Mouse (Mus musculus) WW6 (cell line): ENCODE data around the gene Pla2g1b.
"Not testable (repeated sequence)": the region's sequence is repeated elsewhere in the genome, so short reads cannot be mapped to it uniquely, and the experiment has no call there.

Experiments
- DNase-seq: peaks from one replicate; pipeline ENCODE4 v3.0.0-alpha.2; 2013; ENCODE audit warnings: low read depth, low spot score

Gene Pla2g1b

GRCm38 (mm10) chr5:115465642-115466420 is at the start of gene Pla2g1b:
Pla2g1b (plus strand) TSS chr5:115466262.
- DNase-seq = no peak

DNA sequence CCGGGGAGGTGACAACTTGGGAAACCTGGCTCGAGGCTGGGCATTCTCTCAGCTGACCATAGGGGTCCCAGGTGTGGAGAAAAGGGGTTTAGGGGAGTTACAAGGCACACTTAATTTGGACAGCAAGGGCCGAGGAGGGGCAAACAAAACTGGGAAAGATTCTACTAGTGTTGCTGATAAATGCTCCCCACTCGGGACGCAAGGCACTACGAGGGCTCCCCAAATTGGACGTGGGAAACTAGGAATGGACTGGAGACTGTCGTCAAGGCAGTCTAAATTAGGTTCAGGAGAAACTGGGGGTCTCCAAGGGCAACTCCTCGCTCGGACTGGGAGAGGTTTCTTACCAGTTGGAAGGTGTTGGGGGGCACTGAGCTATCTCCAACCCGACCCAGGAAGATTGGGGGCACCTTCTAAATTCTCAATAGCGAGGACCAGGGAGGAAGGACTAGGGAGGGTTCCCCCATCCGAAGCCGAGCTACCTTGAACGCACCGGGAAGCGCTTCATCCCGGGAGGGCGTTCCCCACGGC is 37.2 kb upstream of the Pla2g1b start:
- no peak for DNase-seq

DNA sequence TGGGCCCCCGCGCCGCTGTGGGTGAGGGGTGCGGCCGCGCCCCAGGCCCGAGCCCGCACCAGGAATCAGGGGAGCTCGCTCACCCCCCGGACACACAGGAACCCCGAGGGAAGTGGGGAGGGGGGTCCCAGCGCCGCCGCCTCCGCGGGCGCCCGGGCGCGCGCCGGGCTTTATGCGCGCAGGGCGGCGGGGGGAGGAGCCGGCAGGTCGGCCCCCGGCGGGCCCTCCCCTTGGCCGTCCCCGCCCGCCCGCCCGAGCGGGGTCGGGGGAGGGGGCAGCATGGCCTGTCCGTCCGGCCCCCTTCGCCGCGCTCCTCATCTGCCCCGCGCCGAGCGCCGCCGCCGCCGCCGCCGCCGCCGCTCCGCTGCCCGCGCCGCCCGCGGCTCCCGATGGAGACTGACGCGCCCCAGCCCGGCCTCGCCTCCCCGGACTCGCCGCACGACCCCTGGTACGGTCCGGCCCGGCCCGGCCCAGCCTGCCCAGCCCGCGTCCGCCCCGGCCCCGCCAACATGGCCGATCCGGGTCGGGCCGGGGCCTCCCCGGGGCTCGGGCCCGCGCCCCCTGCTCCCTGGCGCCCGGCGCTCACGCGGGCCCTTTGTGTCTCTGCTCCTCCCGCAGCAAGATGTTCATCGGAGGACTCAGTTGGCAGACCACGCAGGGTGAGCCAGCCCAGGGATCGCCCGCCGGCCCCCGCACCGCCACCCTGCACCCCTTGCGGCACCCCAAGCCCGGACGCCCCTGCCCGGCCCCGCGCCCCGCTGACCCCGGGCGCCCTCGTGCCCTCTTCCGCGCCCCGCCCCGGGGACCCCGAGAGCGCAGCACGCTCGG is 36.5 kb upstream of the Pla2g1b start, which contains the start of gene Msi1:
Gene Msi1 (plus strand): TSS at position 241 of the 828 bp plus-strand sequence.
- no peak for DNase-seq

DNA sequence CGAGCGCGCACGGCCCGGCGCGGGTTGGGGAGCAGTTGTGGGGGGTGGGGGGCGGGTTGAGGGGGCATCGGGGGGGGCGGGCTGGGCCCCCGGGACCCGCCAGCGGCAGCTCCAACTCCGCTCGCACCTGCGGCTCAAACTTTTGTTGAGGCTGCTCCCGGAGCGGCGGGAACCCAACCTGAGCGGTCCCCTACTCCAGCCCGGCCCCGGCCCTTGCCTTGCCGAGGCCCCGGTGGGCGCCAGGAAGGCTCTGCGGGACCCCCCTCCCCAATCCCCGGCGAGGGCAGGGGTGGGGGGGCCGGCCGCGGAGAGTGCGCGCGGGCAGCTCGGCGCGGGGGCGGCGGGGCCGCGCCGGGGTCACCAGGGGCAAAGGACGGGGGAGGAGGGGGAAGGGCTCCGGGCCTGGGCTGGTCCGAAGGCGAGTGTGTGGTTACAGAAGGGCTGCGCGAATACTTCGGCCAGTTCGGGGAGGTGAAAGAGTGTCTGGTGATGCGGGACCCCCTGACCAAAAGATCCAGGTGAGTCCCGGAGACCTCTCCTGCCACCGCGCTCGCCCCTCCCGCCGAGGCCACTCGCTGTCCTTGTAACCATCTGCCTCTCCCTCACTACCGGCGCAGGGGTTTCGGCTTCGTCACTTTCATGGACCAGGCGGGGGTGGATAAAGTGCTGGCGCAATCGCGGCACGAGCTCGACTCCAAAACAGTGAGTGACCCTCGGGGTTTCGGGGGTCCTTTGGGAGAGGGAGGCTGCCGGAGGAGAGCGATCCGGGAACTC is 35.7 kb upstream of the Pla2g1b start:
- no peak for DNase-seq

GRCm38 (mm10) chr5:115431061-115431897 is 34.8 kb upstream of the Pla2g1b start:
- DNase-seq = no peak

DNA sequence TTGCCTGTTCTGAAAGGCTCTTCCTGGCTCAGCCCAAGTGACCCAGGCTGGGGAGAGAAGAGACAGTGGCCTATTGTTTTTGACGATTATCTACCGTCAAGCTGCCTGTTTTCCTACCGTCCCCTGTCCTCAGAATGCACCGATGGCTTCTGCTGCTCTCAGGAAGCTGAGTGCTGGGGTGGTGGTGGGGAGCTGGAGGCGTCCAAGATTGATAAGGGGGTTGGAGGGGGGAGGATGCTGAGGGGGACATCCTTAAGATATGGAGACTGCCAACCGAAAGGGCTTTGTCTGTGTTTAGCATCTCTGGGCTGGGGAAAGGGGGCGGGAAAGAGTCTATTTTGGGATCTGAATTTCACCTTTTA is 34.2 kb upstream of the Pla2g1b start:
- no peak for DNase-seq

DNA sequence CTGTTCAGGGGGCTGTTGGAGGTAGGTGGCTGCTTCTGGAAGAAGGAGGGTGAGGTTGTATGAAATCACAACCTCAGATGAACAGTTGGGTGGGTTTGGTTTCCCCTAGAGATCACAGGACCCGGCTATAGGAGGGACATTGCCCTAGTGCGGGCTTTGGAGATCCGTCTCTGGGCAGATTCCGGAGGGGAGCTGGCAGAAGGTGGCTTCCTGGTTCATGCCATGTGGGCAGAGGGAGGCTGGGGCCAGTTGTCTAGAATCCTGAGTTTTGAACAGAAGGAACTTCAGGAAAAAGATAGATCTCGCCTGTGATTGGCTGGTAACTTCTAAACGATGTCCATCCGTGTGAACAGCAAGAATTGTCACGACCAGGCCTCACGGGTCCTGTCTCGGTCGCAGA is 33.7 kb upstream of the Pla2g1b start:
- DNase-seq = no peak

DNA sequence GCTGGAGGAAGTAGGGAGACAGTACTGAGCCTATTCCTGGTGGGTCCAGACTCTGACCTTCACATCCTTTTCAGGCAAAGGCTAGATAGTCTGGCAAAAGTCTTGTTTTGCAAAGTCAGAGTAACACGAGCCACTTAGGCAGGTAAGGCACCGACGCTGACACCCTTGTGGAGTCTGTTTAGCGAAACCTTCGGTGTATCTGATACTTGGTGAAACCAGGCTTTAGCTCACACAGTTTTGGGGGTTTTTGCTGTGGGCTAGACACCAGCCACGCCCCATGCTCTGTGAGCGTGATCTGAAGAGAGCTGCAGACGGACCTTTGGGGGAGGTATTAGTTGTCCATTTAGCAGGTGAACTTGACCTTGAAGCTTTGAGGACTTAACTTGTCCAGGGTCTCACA is 32.9 kb upstream of the Pla2g1b start:
- no peak for DNase-seq

- no peak for DNase-seq
These were observed 31.7 kb upstream of the Pla2g1b start for GRCm38 (mm10) chr5:115434280-115434852.

DNA sequence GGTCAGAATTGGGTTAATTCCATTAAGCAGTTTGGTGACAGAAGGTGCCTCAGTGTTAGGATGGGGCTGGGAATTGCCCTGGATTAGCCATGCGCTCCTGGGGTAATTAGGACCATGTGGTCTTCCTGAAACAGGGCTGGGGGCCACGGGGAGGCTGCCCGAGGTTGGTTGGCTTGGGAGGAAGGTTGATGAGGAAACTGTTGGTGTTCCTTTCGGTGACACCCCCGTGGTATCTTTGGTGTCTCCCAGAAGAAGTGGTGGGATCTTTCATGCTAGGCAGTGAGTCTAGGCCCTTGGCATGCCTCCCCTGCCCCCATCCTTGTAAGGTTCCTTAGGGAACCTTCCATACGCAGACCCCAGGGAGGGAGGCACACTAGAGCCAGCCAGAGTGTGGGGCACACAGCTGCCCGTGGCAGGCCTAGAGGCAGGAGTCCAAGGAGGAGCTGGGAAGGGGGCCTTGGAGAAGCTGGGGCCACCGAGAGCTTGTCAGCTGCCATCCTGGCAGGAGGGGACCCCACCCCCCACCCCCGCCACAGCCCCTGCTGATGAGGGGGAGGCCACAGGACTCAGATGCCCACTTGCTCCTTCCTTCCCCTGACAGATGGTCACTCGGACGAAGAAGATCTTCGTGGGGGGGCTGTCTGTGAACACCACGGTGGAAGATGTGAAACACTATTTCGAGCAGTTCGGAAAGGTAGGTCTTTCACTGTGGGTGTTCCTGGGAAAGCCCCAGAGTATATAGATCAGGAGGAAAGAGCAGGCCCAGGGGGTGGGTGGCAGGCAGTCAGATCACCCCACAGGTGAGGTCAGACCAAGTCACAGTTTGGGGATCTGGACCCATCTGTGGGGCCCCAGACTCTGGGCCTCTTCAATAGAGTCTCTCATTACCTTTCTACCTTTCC is 31.0 kb upstream of the Pla2g1b start:
- DNase-seq = no peak

GRCm38 (mm10) chr5:115435755-115436379 is 30.2 kb upstream of the Pla2g1b start:
- no peak for DNase-seq

DNA sequence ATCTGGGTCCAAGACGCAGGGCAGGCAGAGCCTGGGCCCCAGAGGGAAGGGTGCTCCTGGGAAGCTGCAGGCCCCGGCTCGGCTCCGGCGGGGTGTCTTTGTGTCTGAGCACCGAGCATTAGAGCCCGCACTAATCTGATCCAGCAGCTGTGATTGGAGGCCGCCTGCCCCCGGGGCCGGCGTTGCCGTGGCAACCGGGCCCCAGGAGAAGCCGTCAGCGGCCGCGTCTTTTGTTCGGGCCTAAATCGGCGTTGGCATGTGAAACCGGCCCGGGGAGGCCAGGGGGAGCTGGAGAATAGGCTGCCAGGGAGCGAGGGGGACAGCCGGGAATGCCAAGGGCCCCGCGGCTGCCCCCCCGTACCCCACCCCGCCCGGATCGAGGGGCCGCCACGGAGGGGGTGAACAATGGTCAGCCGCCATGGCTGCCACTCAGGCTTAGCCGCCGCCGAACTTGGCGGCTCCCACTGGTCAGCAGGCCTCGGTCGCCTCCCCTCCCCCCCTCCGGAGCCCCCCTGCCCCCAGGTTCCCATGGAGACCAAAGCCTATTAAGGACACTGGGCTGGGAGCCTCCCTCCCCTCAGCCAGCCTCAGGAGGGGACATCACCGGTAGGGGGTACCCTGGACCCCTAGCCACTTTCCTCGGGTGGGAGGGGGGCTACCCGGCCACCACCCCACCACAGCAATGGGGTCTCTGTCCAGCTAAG is 29.5 kb upstream of the Pla2g1b start:
- peak; percentile 74 for DNase-seq

DNA sequence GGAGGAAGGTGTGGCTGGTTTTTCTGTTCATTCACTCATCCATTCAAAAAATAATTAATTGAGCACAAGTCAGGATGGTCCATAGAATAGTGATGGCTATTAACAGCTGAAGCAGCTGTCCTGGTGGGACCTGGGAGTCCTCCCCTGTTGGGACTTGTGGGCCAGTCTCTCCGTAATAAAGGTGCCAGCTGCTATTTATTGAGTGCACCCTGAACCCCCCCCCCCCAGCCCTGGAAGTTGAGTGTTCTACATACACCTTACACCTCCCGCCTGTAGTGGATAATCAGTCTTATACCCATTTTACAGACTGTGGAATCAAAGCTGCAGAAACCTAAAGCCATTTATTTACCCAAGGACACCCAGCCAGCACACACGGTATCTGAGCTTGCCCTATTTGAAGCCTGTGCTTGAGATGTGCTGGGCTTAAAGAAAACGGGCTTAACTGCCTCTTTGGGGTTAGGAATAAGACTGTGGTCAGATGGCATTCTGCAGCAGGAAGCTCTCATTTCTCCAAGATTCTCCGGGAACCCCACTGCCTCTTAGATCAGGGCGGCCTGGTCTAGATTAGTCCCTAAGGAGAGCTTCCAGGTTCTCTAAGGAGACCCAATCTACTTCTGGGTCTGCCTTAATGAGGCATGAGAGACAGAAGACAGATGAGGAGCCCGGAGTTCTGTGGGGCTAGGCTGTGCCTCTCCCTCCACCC is 28.7 kb upstream of the Pla2g1b start:
- no peak for DNase-seq

DNA sequence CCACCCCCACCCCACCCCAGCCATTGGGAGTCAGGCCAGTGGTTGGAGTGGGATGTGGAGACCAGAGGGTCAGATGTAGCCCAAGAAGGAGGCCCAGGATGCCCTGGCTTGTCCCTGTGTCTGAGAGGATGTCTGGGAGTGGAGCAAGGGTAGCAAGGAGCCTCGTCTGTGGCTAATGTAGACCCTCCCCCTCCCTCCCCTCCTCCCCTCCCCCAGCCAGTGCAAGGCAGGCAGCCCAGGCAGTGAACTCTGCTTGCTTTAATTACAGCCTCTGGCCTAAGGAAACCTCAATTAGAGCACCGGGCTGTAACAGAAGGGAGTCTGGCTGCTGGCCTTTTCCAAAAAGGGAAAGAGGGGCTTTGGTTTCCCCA is 28.1 kb upstream of the Pla2g1b start:
- no peak for DNase-seq

DNA sequence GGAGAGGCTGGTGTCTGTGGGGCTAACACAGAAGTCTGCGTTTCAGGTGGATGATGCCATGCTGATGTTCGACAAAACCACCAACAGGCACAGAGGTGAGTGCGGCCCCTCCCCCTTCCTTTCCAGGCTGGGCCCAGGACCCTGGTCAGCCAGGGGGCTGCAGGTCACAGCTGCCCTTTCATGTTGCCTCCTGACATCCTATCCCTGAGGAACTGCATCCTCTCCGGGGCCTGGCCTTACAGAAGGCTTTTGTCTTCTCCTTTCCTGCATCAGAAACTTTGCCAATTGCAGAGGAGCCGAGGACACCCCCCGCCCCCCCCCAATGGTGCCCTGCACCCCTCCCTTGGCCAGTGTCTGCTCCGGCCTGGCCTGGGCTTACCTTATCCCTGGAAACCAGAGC is 27.4 kb upstream of the Pla2g1b start:
- DNase-seq = no peak

GRCm38 (mm10) chr5:115441205-115441849 is 24.7 kb upstream of the Pla2g1b start:
- DNase-seq = peak; percentile 48

- not testable (repeated sequence) for DNase-seq
These were observed 23.4 kb upstream of the Pla2g1b start for GRCm38 (mm10) chr5:115442663-115443062.
